Mouse (Mus musculus): ENCODE measurements around the gene Mon1a. TPM values are rescaled to one million over a fixed set of nuclear protein-coding genes. Genes with fewer than 3 reads are reported as not detected.
A peak's percentile ranks its signal among the peaks of the same experiment; 100 is the strongest.

Gene Mon1a
- polyA plus RNA-seq, 1 experiment from 2014 or later: 21.7 TPM

DNA sequence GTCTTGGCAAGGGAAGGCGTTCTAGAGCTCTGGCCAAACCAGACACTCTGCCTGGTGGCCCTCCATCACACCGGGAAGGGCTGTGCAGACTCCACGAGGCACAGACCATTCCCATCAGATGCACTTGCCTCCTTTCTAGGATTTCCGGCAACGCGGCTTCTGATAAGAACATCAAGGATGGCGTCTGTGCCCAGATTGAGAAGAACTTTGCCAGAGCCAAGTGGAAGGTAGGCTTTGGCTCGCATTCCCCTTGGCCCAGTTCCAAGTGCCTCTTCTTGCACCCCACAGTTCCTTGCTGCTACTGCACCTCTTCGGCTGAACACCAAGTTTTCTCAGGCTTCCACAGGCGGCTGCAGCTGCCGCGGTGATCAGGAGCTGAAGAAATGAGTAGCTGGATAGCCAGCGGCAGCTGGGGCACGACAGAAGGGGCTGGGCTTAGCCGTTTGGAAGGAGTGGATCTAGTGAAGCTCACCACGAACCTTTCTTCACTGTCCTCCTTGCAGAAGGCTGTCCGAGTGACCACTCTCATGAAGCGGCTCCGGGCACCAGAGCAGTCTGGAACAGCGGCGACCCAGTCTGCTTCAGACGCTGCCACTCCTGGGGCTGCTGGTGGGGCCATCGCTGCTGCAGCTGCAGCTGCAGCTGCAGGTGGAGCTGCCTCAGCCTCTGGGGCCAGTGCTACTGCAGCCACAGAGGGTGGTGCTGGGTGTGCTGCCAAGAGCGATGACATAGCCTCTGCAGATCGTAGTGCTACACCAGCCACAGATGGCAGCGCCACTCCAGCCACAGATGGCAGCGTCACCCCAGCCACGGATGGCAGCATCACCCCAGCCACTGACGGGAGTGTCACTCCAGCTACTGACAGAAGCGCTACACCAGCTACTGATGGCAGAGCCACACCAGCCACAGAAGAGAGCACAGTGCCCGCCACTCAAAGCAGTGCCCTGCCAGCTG lies 59.6 kb downstream of the Mon1a start:
- Histone ChIP-seq H3K4me1 (replicated peaks; ENCODE audit: control insufficient read depth, insufficient read depth, low read length) (peaks cover 12% of the 10 kb centered on the region; the same call in 1 of the 2 replicates), H3K27ac (ENCODE audit: low read depth) (no peak overlapping the region), H3K4me2 (ENCODE audit: low read length) (no peak overlapping the region), H3K36me3 (ENCODE audit: control insufficient read depth, insufficient read depth, low read length) (no peaks in the 10 kb centered on the region), H3K9ac (ENCODE audit: low read length) (no peak overlapping the region), H3K9me3 (ENCODE audit: control insufficient read depth, low read length) (no peaks in the 10 kb centered on the region), H3K4me3 (ENCODE audit: low read depth, low read length) (no peak overlapping the region), H3K27me3 (replicated peaks; ENCODE audit: control insufficient read depth, insufficient read depth, low read length) (no peaks in the 10 kb centered on the region)
- DNase-seq (ENCODE audit: low spot score): no peak
- no peak for ATAC-seq (replicated peaks; ENCODE audit: low FRiP score, low TSS enrichment, low read depth)
- 88% methylated on average over 31 of the region's 31 CpGs for WGBS

DNA sequence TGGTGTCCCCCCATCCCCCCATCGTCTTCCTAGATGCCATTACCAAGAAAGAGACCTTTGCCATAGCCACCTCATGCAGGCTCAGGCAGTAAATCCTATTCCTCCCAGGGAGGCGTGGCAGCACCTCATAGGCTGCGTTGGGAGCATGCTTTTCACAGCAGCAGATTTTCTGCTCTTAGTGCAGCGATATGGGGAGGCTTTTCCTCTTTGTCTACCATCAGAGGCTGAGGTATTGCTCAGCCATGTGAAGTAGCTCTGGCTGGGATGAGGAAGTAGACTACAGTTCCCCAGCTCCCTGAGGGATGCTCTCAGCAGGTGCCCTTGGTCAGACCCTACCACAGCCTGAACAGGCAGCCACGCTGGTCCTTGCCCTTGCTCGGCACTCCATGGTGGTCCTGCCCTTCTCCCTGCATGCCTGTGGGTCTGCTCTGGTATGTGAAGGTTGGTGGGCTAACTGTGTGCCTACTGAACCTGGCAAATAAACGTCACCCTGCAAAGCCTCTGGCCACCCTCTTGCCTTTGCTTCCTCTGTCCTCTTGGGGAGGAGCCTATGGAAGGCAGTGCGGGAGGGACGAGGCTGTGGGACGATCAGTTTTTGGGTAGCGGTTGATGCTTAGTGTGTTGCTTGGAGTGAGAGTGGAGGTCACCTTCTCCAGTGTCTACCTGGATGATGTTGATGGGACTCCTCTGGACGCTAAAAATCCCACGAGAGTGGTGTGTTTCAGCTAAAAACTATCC lies 61.4 kb downstream of the Mon1a start:
- Histone ChIP-seq H3K27me3 (replicated peaks; ENCODE audit: control insufficient read depth, insufficient read depth, low read length) (no peaks in the 10 kb centered on the region), H3K9ac (ENCODE audit: low read length) (no peak overlapping the region), H3K27ac (ENCODE audit: low read depth) (no peak overlapping the region), H3K4me3 (ENCODE audit: low read depth, low read length) (no peak overlapping the region), H3K4me2 (ENCODE audit: low read length) (no peak overlapping the region), H3K4me1 (replicated peaks; ENCODE audit: control insufficient read depth, insufficient read depth, low read length) (peaks cover 12% of the 10 kb centered on the region; the same call in 1 of the 2 replicates), H3K9me3 (ENCODE audit: control insufficient read depth, low read length) (no peaks in the 10 kb centered on the region), H3K36me3 (ENCODE audit: control insufficient read depth, insufficient read depth, low read length) (no peaks in the 10 kb centered on the region)
- 81% methylated on average over 13 of the region's 13 CpGs for WGBS
- DNase-seq (ENCODE audit: low spot score): no peak
- no peak for ATAC-seq (replicated peaks; ENCODE audit: low FRiP score, low TSS enrichment, low read depth)

DNA sequence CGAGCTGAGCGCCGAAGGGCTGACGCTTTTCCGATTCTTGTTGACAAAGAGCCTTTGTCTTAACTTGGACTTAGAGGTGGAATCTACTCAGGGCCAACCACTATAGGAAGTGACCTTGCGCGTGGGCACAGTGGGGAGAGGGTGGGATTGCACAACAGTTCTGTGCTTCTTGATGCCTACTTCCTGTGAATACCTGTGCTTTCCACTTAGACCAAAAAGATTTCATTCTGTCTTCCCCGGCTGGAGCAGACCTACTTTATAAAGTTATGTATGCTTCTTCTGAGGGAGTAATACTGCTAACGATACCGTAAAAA lies 61.9 kb downstream of the Mon1a start, which contains the start of gene Traip:
TSS of gene Traip (plus strand) at position 215 of the 314 bp plus-strand sequence.
- ATAC-seq (replicated peaks; ENCODE audit: low FRiP score, low TSS enrichment, low read depth) (no peak), DNase-seq (ENCODE audit: low spot score) (no peak)
- Histone ChIP-seq H3K4me1 (replicated peaks; ENCODE audit: control insufficient read depth, insufficient read depth, low read length) (peaks cover 12% of the 10 kb centered on the region; the same call in 1 of the 2 replicates), H3K9ac (ENCODE audit: low read length) (peak within 1 kb of the TSS; percentile 56), H3K4me3 (ENCODE audit: low read depth, low read length) (peak within 1 kb of the TSS; percentile 66), H3K9me3 (ENCODE audit: control insufficient read depth, low read length) (no peaks in the 10 kb centered on the region), H3K27ac (ENCODE audit: low read depth) (peak within 1 kb of the TSS; percentile 61), H3K36me3 (ENCODE audit: control insufficient read depth, insufficient read depth, low read length) (no peaks in the 10 kb centered on the region), H3K4me2 (ENCODE audit: low read length) (peak within 1 kb of the TSS; percentile 64), H3K27me3 (replicated peaks; ENCODE audit: control insufficient read depth, insufficient read depth, low read length) (no peaks in the 10 kb centered on the region)
- 92% methylated on average over 10 of the region's 10 CpGs for WGBS

DNA sequence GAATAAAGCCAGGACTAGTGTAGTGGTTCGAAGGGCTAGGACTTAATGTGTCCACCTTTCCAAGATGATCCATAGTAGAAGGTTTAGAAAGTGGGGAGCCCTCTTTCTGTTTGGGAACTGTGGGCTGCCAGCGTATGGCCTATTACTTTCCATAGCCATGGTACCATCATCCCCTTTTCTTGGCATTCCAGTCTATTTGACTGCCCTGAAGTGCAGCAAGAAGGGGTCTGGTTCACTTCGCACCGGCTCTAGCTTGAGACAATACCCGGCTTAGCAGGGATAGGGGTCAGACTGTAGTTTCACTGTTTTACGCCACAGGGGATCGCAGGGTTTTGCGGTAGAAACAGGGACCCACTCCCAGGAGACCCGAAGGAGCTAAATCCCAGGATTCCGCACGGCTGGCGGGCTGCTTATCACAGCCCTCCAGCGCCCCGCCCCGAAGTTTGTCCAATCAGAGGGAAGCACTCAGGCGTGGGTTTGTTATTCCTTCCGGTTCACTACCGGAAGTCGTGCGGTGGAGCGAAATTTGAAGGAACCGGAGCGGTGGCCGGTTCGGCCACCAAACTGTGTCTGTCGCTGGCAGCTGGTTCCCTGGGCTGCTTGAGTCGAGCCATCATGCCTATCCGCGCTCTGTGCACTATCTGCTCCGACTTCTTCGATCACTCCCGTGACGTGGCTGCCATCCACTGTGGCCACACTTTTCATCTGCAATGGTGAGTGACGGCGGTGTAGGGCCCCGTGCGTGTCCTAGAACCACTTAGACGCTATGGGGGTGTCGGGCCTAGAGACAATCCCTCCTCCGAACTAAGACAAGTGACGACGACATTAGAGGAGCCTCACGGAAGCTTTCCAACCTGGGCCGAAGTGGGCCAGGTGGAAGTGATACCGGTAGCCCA lies 62.8 kb downstream of the Mon1a start:
- no peaks in the 10 kb centered on the region for H3K36me3 ChIP-seq (ENCODE audit: control insufficient read depth, insufficient read depth, low read length)
- peak overlapping the region; percentile 64 for H3K4me2 ChIP-seq (ENCODE audit: low read length)
- 11% methylated on average over 45 of the region's 45 CpGs for WGBS
- peak overlapping the region; percentile 66 for H3K4me3 ChIP-seq (ENCODE audit: low read depth, low read length)
- no peaks in the 10 kb centered on the region for H3K9me3 ChIP-seq (ENCODE audit: control insufficient read depth, low read length)
- peak overlapping the region; percentile 56 for H3K9ac ChIP-seq (ENCODE audit: low read length)
- H3K27me3 ChIP-seq (replicated peaks; ENCODE audit: control insufficient read depth, insufficient read depth, low read length): no peaks in the 10 kb centered on the region
- ATAC-seq (replicated peaks; ENCODE audit: low FRiP score, low TSS enrichment, low read depth): peak; percentile 93
- H3K4me1 ChIP-seq (replicated peaks; ENCODE audit: control insufficient read depth, insufficient read depth, low read length): peaks cover 12% of the 10 kb centered on the region; the same call in 1 of the 2 replicates
- peak overlapping the region; percentile 61 for H3K27ac ChIP-seq (ENCODE audit: low read depth)
- peak; percentile 89 for DNase-seq (ENCODE audit: low spot score)

Other genes with a start within 250 kb of the Mon1a start
- 2.2 and 9.3 TPM in 2 replicates for gene Slc38a3, start 218.6 kb upstream of the Mon1a start, polyA plus RNA-seq (2014; fragmentation: Nextera tagmentation; extraction: Ambion mirVana)
- gene Gnat1, start 208.4 kb upstream of the Mon1a start, polyA plus RNA-seq (2014; fragmentation: Nextera tagmentation; extraction: Ambion mirVana): 1.7 and 2.6 TPM in 2 replicates
- gene Sema3f, start 177.7 kb upstream of the Mon1a start, polyA plus RNA-seq (2014; fragmentation: Nextera tagmentation; extraction: Ambion mirVana): 16.2 and 16.3 TPM in 2 replicates
- 156 and 174 TPM in 2 replicates for gene Rbm5, start 117.2 kb upstream of the Mon1a start, polyA plus RNA-seq (2014; fragmentation: Nextera tagmentation; extraction: Ambion mirVana)
- 64.2 and 74.5 TPM in 2 replicates for gene Rbm6, start 14.9 kb upstream of the Mon1a start, polyA plus RNA-seq (2014; fragmentation: Nextera tagmentation; extraction: Ambion mirVana)
- gene Mst1r, start 18.7 kb downstream of the Mon1a start, polyA plus RNA-seq (2014; fragmentation: Nextera tagmentation; extraction: Ambion mirVana): 3.9 and 4.1 TPM in 2 replicates
- not detected in 2 replicates for gene Actl11, start 40.3 kb downstream of the Mon1a start, polyA plus RNA-seq (2014; fragmentation: Nextera tagmentation; extraction: Ambion mirVana)
- gene Camkv, start 47.5 kb downstream of the Mon1a start, polyA plus RNA-seq (2014; fragmentation: Nextera tagmentation; extraction: Ambion mirVana): 1.7 and 1.9 TPM in 2 replicates
- gene Traip, start 62.0 kb downstream of the Mon1a start, polyA plus RNA-seq (2014; fragmentation: Nextera tagmentation; extraction: Ambion mirVana): 23.9 and 24.1 TPM in 2 replicates
- gene Uba7, start 87.4 kb downstream of the Mon1a start, polyA plus RNA-seq (2014; fragmentation: Nextera tagmentation; extraction: Ambion mirVana): 48.0 and 51.1 TPM in 2 replicates
- gene Gm20661, start 94.9 kb downstream of the Mon1a start, polyA plus RNA-seq (2014; fragmentation: Nextera tagmentation; extraction: Ambion mirVana): 8.7 and 11.4 TPM in 2 replicates
- gene Inka1, start 97.7 kb downstream of the Mon1a start, polyA plus RNA-seq (2014; fragmentation: Nextera tagmentation; extraction: Ambion mirVana): 58.7 and 62.4 TPM in 2 replicates
- gene Cdhr4, start 104.3 kb downstream of the Mon1a start, polyA plus RNA-seq (2014; fragmentation: Nextera tagmentation; extraction: Ambion mirVana): 15.7 and 27.3 TPM in 2 replicates
- 0.42 and 0.90 TPM in 2 replicates for gene Gm20662, start 108.2 kb downstream of the Mon1a start, polyA plus RNA-seq (2014; fragmentation: Nextera tagmentation; extraction: Ambion mirVana)
- 24.6 and 25.8 TPM in 2 replicates for gene Ip6k1, start 114.3 kb downstream of the Mon1a start, polyA plus RNA-seq (2014; fragmentation: Nextera tagmentation; extraction: Ambion mirVana)
- gene Gmppb, start 161.1 kb downstream of the Mon1a start, polyA plus RNA-seq (2014; fragmentation: Nextera tagmentation; extraction: Ambion mirVana): 29.1 and 33.5 TPM in 2 replicates
- gene Amigo3, start 165.0 kb downstream of the Mon1a start, polyA plus RNA-seq (2014; fragmentation: Nextera tagmentation; extraction: Ambion mirVana): 2.5 and 2.7 TPM in 2 replicates
- 0.17 and 0.78 TPM in 2 replicates for gene Mst1, start 192.3 kb downstream of the Mon1a start, polyA plus RNA-seq (2014; fragmentation: Nextera tagmentation; extraction: Ambion mirVana)
- gene Rnf123, start 195.2 kb downstream of the Mon1a start, polyA plus RNA-seq (2014; fragmentation: Nextera tagmentation; extraction: Ambion mirVana): 30.7 and 33.2 TPM in 2 replicates
- 57.7 and 61.1 TPM in 2 replicates for gene Apeh, start 206.5 kb downstream of the Mon1a start, polyA plus RNA-seq (2014; fragmentation: Nextera tagmentation; extraction: Ambion mirVana)

All from intestine, embryonic 14.5 days (tissue).